Mouse (Mus musculus): ENCODE measurements around the gene Cpped1. TPM values are rescaled to one million over a fixed set of nuclear protein-coding genes. Genes with fewer than 3 reads are reported as not detected.

The Cpped1 gene
- polyA plus RNA-seq, 1 experiment from 2014 or later = 29.0 TPM

GRCm38 (mm10) chr16:11778191-11778590 is 131.1 kb downstream of the Cpped1 start:
- no peak overlapping the region for H3K27ac ChIP-seq (replicated peaks; ENCODE audit: low read depth, low read length)
- H3K9ac ChIP-seq (ENCODE audit: low read depth, low read length) = no peak overlapping the region
- no peak overlapping the region for H3K4me2 ChIP-seq (ENCODE audit: low read depth, low read length)
- H3K36me3 ChIP-seq (ENCODE audit: control insufficient read depth, insufficient read depth, low read length) = no peaks in the 10 kb centered on the region
- no peaks in the 10 kb centered on the region for H3K9me3 ChIP-seq (ENCODE audit: control insufficient read depth, low read length)
- H3K4me3 ChIP-seq (ENCODE audit: low read depth, low read length) = no peak overlapping the region
- H3K27me3 ChIP-seq (replicated peaks; ENCODE audit: control insufficient read depth, insufficient read depth, low read length) = no peaks in the 10 kb centered on the region
- peak; percentile 77 for DNase-seq (ENCODE audit: low spot score)
- H3K4me1 ChIP-seq (ENCODE audit: control insufficient read depth, insufficient read depth, low read length) = peaks cover 10% of the 10 kb centered on the region; the same call in 1 of the 2 replicates
- peak; percentile 53; the same call in 1 of the 2 replicates for ATAC-seq (ENCODE audit: low read depth)
- WGBS = 50% methylated on average over 5 of the region's 5 CpGs

DNA sequence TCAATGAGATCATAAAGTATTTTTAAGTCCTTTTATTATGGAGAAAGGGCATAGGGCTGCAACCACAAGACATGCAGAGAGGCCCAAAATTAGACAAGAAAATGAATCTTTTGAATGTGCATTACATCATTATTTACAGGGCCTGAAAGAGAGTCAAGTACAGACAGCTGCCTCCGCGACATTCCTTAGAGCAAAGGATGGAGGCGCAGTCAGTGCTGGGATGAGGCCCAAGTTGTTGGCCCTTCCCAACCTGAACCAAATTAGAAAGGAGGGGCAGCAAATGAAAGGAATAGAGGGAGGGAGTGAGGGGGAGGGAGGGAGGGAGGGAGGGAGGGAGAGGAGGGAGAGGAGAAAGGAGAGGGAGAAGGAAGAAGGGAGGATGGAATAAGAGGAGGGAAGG is 132.7 kb downstream of the Cpped1 start:
- 41% methylated on average over 3 of the region's 3 CpGs for WGBS
- no peak for ATAC-seq (ENCODE audit: low read depth)
- Histone ChIP-seq H3K27ac (replicated peaks; ENCODE audit: low read depth, low read length) (no peak overlapping the region), H3K27me3 (replicated peaks; ENCODE audit: control insufficient read depth, insufficient read depth, low read length) (no peaks in the 10 kb centered on the region), H3K4me1 (ENCODE audit: control insufficient read depth, insufficient read depth, low read length) (peaks cover 10% of the 10 kb centered on the region; the same call in 1 of the 2 replicates), H3K4me2 (ENCODE audit: low read depth, low read length) (no peak overlapping the region), H3K9me3 (ENCODE audit: control insufficient read depth, low read length) (no peaks in the 10 kb centered on the region), H3K4me3 (ENCODE audit: low read depth, low read length) (no peak overlapping the region), H3K36me3 (ENCODE audit: control insufficient read depth, insufficient read depth, low read length) (no peaks in the 10 kb centered on the region), H3K9ac (ENCODE audit: low read depth, low read length) (no peak overlapping the region)
- DNase-seq (ENCODE audit: low spot score) = peak; percentile 58

DNA sequence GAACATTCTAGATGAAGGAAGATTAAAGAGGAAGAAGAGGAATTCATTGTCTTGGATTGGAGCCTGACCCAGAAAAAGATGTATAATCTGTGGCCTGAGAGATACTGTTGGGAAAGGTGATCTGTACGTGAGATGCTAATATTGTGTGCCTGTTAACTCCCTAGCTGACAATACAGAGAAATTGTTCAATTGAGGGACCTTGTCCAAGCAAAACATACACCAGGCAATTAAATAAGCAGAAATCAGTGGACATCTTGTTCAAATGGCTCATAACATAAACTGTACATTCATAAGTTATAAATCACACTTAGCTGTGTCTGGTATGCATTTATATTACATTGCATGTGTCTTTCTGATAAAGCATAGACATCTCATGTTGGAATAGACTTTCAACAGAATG is 134.9 kb downstream of the Cpped1 start:
- ATAC-seq (ENCODE audit: low read depth) (no peak), DNase-seq (ENCODE audit: low spot score) (no peak)
- Histone ChIP-seq H3K9ac (ENCODE audit: low read depth, low read length) (no peak overlapping the region), H3K27me3 (replicated peaks; ENCODE audit: control insufficient read depth, insufficient read depth, low read length) (no peaks in the 10 kb centered on the region), H3K4me3 (ENCODE audit: low read depth, low read length) (no peak overlapping the region), H3K9me3 (ENCODE audit: control insufficient read depth, low read length) (peaks cover 9% of the 10 kb centered on the region; the same call in 1 of the 2 replicates), H3K27ac (replicated peaks; ENCODE audit: low read depth, low read length) (no peak overlapping the region), H3K4me1 (ENCODE audit: control insufficient read depth, insufficient read depth, low read length) (peaks cover 10% of the 10 kb centered on the region; the same call in 1 of the 2 replicates), H3K36me3 (ENCODE audit: control insufficient read depth, insufficient read depth, low read length) (no peaks in the 10 kb centered on the region), H3K4me2 (ENCODE audit: low read depth, low read length) (no peak overlapping the region)
- WGBS = 76% methylated on average over 1 of the region's 1 CpGs

DNA sequence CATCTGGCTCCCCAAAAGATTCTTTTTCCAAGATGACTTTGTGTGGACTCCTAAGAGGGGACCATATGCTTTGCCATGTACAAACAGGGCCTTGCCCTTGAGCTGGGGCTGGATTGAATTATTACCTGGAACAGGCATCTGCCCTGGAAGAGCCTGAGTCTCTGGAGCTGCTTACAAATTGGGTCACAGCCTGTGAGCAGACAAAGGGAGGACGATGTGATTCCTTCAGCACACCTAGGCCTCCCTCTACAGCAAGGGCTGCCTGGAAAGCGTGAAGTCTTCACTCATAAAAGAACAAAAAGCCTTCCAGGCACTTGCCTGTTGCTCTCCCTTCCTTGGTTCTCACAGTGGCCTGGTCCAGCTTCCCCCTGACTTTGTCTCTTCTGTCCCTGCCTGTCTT is 136.9 kb downstream of the Cpped1 start:
- Histone ChIP-seq H3K27me3 (replicated peaks; ENCODE audit: control insufficient read depth, insufficient read depth, low read length) (no peaks in the 10 kb centered on the region), H3K36me3 (ENCODE audit: control insufficient read depth, insufficient read depth, low read length) (no peaks in the 10 kb centered on the region), H3K4me1 (ENCODE audit: control insufficient read depth, insufficient read depth, low read length) (no peaks in the 10 kb centered on the region), H3K9me3 (ENCODE audit: control insufficient read depth, low read length) (peaks cover 13% of the 10 kb centered on the region; the same call in 1 of the 2 replicates), H3K27ac (replicated peaks; ENCODE audit: low read depth, low read length) (peak overlapping the region; percentile 52; the same call in 1 of the 2 replicates), H3K4me3 (ENCODE audit: low read depth, low read length) (no peak overlapping the region), H3K9ac (ENCODE audit: low read depth, low read length) (no peak overlapping the region), H3K4me2 (ENCODE audit: low read depth, low read length) (no peak overlapping the region)
- ATAC-seq (ENCODE audit: low read depth) (no peak), DNase-seq (ENCODE audit: low spot score) (no peak)
- 61% methylated on average over 2 of the region's 2 CpGs for WGBS

DNA sequence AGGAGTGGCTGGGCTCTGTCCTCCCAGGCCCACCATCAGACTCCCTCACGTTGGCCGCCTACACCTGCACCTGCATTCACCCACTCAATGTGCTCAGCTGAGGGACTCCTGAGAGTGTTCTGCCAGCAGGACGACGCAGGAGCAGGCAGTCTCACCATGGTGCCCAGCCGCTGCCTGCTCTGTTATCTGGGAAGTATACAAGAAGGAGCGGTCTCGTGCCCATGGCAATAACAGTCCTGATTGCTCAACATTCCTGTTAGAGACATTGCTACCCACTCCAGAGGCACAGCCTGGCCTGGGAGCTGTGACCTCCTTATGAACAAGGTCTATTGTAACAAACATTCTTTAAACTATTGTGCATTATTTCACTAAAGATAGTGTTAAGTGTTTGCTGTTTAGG is 151.3 kb downstream of the Cpped1 start:
- Histone ChIP-seq H3K9ac (ENCODE audit: low read depth, low read length) (no peak overlapping the region), H3K27ac (replicated peaks; ENCODE audit: low read depth, low read length) (no peak overlapping the region), H3K4me2 (ENCODE audit: low read depth, low read length) (no peak overlapping the region), H3K4me3 (ENCODE audit: low read depth, low read length) (no peak overlapping the region), H3K36me3 (ENCODE audit: control insufficient read depth, insufficient read depth, low read length) (no peaks in the 10 kb centered on the region), H3K27me3 (replicated peaks; ENCODE audit: control insufficient read depth, insufficient read depth, low read length) (no peaks in the 10 kb centered on the region), H3K9me3 (ENCODE audit: control insufficient read depth, low read length) (no peaks in the 10 kb centered on the region), H3K4me1 (ENCODE audit: control insufficient read depth, insufficient read depth, low read length) (no peaks in the 10 kb centered on the region)
- no peak for ATAC-seq (ENCODE audit: low read depth)
- WGBS = 86% methylated on average over 7 of the region's 7 CpGs
- no peak for DNase-seq (ENCODE audit: low spot score)

GRCm38 (mm10) chr16:11757471-11757870 is 151.8 kb downstream of the Cpped1 start:
- Histone ChIP-seq H3K27ac (replicated peaks; ENCODE audit: low read depth, low read length) (no peak overlapping the region), H3K27me3 (replicated peaks; ENCODE audit: control insufficient read depth, insufficient read depth, low read length) (no peaks in the 10 kb centered on the region), H3K9me3 (ENCODE audit: control insufficient read depth, low read length) (no peaks in the 10 kb centered on the region), H3K9ac (ENCODE audit: low read depth, low read length) (no peak overlapping the region), H3K4me3 (ENCODE audit: low read depth, low read length) (no peak overlapping the region), H3K4me2 (ENCODE audit: low read depth, low read length) (no peak overlapping the region), H3K36me3 (ENCODE audit: control insufficient read depth, insufficient read depth, low read length) (no peaks in the 10 kb centered on the region), H3K4me1 (ENCODE audit: control insufficient read depth, insufficient read depth, low read length) (no peaks in the 10 kb centered on the region)
- ATAC-seq (ENCODE audit: low read depth) = no peak
- no peak for DNase-seq (ENCODE audit: low spot score)
- 87% methylated on average over 8 of the region's 8 CpGs for WGBS

DNA sequence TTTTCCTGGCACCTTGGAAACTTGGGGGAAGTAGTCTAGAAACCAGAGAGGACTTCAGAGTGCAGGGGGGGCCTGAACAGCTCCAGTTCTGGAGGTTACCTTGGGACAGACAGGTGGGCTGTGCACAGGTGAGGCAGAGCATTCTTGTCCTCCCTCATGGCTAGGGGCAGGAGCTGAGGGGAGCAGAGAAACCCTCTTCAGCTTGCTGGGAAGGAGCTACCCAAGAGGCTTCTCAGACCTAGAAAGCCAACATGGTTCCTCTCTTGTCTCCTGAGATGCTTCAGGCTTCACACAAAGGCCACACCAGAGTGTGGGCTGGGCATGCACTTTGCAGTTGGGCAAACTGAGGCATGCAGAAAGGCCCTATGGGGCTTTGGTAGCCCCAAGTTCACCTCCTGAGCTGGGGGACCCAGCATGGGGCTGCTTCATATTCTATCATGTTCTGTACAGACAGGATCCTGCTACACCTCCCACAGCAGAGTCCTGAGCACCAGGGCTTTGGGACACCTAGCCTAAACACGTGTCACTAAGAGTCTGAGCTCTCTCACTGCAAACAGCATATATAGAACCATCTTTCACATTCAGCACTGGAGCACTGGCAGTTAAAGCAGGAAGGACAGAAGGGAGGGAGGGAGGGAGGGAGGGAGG is 152.5 kb downstream of the Cpped1 start:
- H3K4me1 ChIP-seq (ENCODE audit: control insufficient read depth, insufficient read depth, low read length) = no peaks in the 10 kb centered on the region
- H3K4me3 ChIP-seq (ENCODE audit: low read depth, low read length) = no peak overlapping the region
- WGBS = 69% methylated on average over 1 of the region's 1 CpGs
- no peak overlapping the region for H3K9ac ChIP-seq (ENCODE audit: low read depth, low read length)
- ATAC-seq (ENCODE audit: low read depth) (no peak), DNase-seq (ENCODE audit: low spot score) (no peak)
- H3K9me3 ChIP-seq (ENCODE audit: control insufficient read depth, low read length) = no peaks in the 10 kb centered on the region
- H3K4me2 ChIP-seq (ENCODE audit: low read depth, low read length) = no peak overlapping the region
- H3K27me3 ChIP-seq (replicated peaks; ENCODE audit: control insufficient read depth, insufficient read depth, low read length) = no peaks in the 10 kb centered on the region
- no peak overlapping the region for H3K27ac ChIP-seq (replicated peaks; ENCODE audit: low read depth, low read length)
- H3K36me3 ChIP-seq (ENCODE audit: control insufficient read depth, insufficient read depth, low read length) = no peaks in the 10 kb centered on the region

GRCm38 (mm10) chr16:11755281-11756066 is 153.8 kb downstream of the Cpped1 start:
- WGBS = 83% methylated on average over 9 of the region's 9 CpGs
- Histone ChIP-seq H3K4me3 (ENCODE audit: low read depth, low read length) (no peak overlapping the region), H3K27me3 (replicated peaks; ENCODE audit: control insufficient read depth, insufficient read depth, low read length) (no peaks in the 10 kb centered on the region), H3K36me3 (ENCODE audit: control insufficient read depth, insufficient read depth, low read length) (no peaks in the 10 kb centered on the region), H3K4me2 (ENCODE audit: low read depth, low read length) (no peak overlapping the region), H3K27ac (replicated peaks; ENCODE audit: low read depth, low read length) (no peak overlapping the region), H3K9ac (ENCODE audit: low read depth, low read length) (no peak overlapping the region), H3K4me1 (ENCODE audit: control insufficient read depth, insufficient read depth, low read length) (no peaks in the 10 kb centered on the region), H3K9me3 (ENCODE audit: control insufficient read depth, low read length) (no peaks in the 10 kb centered on the region)
- ATAC-seq (ENCODE audit: low read depth) (no peak), DNase-seq (ENCODE audit: low spot score) (no peak)
